ENCODE assay signal across 8 mouse cellular contexts in genomic region chr6:124740888-124741761, GRCm38 (mm10). TPM values are rescaled to one million over a fixed set of nuclear protein-coding genes. Genes with fewer than 3 reads are reported as not detected.
DNase-seq lines count a peak whose midpoint lies in the region; ATAC-seq lines count a peak whose summit lies in the region.

TSS of gene Grcc10 (minus strand) at chr6:124741374.

- DNase-seq in urinary bladder, adult 18-20 months (ENCODE audit: low spot score in 2 of 2) = peak; percentile 82 to 83
- DNase-seq in urinary bladder, postnatal 10 days (ENCODE audit: low spot score) = no peak
- DNase-seq in embryonic facial prominence, embryonic 11.5 days (ENCODE audit: low spot score) = peak; percentile 97
- DNase-seq in kidney, adult 11 months = peak; percentile 90
- DNase-seq in limb, embryonic 10.5 days (ENCODE audit: low spot score) = peak; percentile 93
- peak; percentile 80 for DNase-seq in spleen, adult 12 weeks (ENCODE audit: low spot score)

- peak within 1 kb of the TSS; percentile 74 for H3K4me2 ChIP-seq in embryonic facial prominence, embryonic 11.5 days (ENCODE audit: low read depth, low read length)
- peak within 1 kb of the TSS; percentile 78 for H3K4me2 ChIP-seq in midbrain, embryonic 13.5 days (replicated peaks)

- peaks cover 2% of the 10 kb centered on the region; the same call in 1 of the 2 replicates for H3K4me1 ChIP-seq in embryonic facial prominence, embryonic 11.5 days (ENCODE audit: control insufficient read depth, insufficient read depth, low read length)
- peaks cover 52% of the 10 kb centered on the region for H3K4me1 ChIP-seq in limb, embryonic 10.5 days
- H3K4me1 ChIP-seq in midbrain, embryonic 13.5 days (replicated peaks) = peaks cover 40% of the 10 kb centered on the region

- H3K36me3 ChIP-seq in embryonic facial prominence, embryonic 11.5 days (replicated peaks; ENCODE audit: control insufficient read depth, insufficient read depth, low read depth, low read length) = peaks cover 4% of the 10 kb centered on the region
- peaks cover 41% of the 10 kb centered on the region for H3K36me3 ChIP-seq in limb, embryonic 10.5 days
- H3K36me3 ChIP-seq in midbrain, embryonic 13.5 days = peaks cover 32% of the 10 kb centered on the region

- H3K9me3 ChIP-seq in embryonic facial prominence, embryonic 11.5 days (replicated peaks; ENCODE audit: control insufficient read depth, low read length) = no peaks in the 10 kb centered on the region
- H3K9me3 ChIP-seq in limb, embryonic 10.5 days (replicated peaks) = no peaks in the 10 kb centered on the region
- H3K9me3 ChIP-seq in midbrain, embryonic 13.5 days = no peaks in the 10 kb centered on the region

- H3K27ac ChIP-seq in embryonic facial prominence, embryonic 11.5 days (replicated peaks; ENCODE audit: low read depth, low read length) = peak within 1 kb of the TSS; percentile 98
- H3K27ac ChIP-seq in limb, embryonic 10.5 days = peak within 1 kb of the TSS; percentile 98
- H3K27ac ChIP-seq in midbrain, embryonic 13.5 days = peak within 1 kb of the TSS; percentile 100

- peak within 1 kb of the TSS; percentile 71 for H3K9ac ChIP-seq in embryonic facial prominence, embryonic 11.5 days (replicated peaks; ENCODE audit: low read length)
- H3K9ac ChIP-seq in midbrain, embryonic 13.5 days (replicated peaks) = peak within 1 kb of the TSS; percentile 97

- ATAC-seq in embryonic facial prominence, embryonic 11.5 days (replicated peaks; ENCODE audit: insufficient number of reproducible peaks, low FRiP score, low TSS enrichment, low read depth) = peak; percentile 82
- ATAC-seq in granulocyte monocyte progenitor cell, adult 5-6 weeks (replicated peaks; ENCODE audit: poor library complexity, severe bottlenecking) = peak; percentile 58
- ATAC-seq in midbrain, embryonic 13.5 days = peak; percentile 79

- H3K27me3 ChIP-seq in embryonic facial prominence, embryonic 11.5 days (ENCODE audit: control insufficient read depth, insufficient read depth, low read length) = no peaks in the 10 kb centered on the region
- H3K27me3 ChIP-seq in limb, embryonic 10.5 days (ENCODE audit: low read depth, poor library complexity, severe bottlenecking) = no peaks in the 10 kb centered on the region
- H3K27me3 ChIP-seq in midbrain, embryonic 13.5 days = no peaks in the 10 kb centered on the region

- 0% methylated on average over 41 of the region's 41 CpGs for WGBS in embryonic facial prominence, embryonic 11.5 days
- WGBS in limb, embryonic 10.5 days = under 1% methylated on average over 41 of the region's 41 CpGs
- WGBS in midbrain, embryonic 13.5 days = under 1% methylated on average over 41 of the region's 41 CpGs

- H3K4me3 ChIP-seq in embryonic facial prominence, embryonic 11.5 days (ENCODE audit: low read depth, low read length) = peak within 1 kb of the TSS; percentile 40
- peak within 1 kb of the TSS; percentile 66 for H3K4me3 ChIP-seq in limb, embryonic 10.5 days
- peak within 1 kb of the TSS; percentile 67 for H3K4me3 ChIP-seq in midbrain, embryonic 13.5 days (replicated peaks)

RNA-seq across cellular contexts. Expression of gene Grcc10, which starts in this region (rescaled TPM):
- polyA plus RNA-seq in embryonic facial prominence, embryonic 11.5 days (2014; fragmentation: Nextera tagmentation; extraction: Ambion mirVana) = 518 and 553 TPM in 2 replicates
- 177 and 222 TPM in 2 replicates for total RNA-seq in granulocyte monocyte progenitor cell, adult 5-6 weeks (2014; fragmentation: Nextera tagmentation)
- 109 and 136 TPM in 2 replicates for total RNA-seq in granulocyte monocyte progenitor cell, adult 5-6 weeks (2017)
- polyA plus RNA-seq in limb, embryonic 10.5 days (2016; fragmentation: Nextera tagmentation; extraction: Ambion mirVana) = 384 and 460 TPM in 2 replicates
- 710 and 725 TPM in 2 replicates for polyA plus RNA-seq in midbrain, embryonic 13.5 days (2015; fragmentation: Nextera tagmentation; extraction: Ambion mirVana)
